Mouse (Mus musculus) bone marrow macrophage, adult 2 months (primary cell): ENCODE results near the gene Ddost.

Experiments
- CTCF ChIP-seq: IDR thresholded peaks from 2 replicates; pipeline ENCODE4 v1.5.1; 2012; ENCODE audit warnings: low read depth, mild to moderate bottlenecking, low read length, moderate library complexity
- POLR2A ChIP-seq: IDR thresholded peaks from 2 replicates; pipeline ENCODE4 v1.6.1; 2012; ENCODE audit warnings: mild to moderate bottlenecking, low read depth, low read length, borderline replicate concordance

- TF ChIP-seq POLR2A = no peak
- no peak for TF ChIP-seq CTCF
Measured at GRCm38 (mm10) chr4:138303011-138303410, 1.5 kb upstream of the Ddost start.
